In the genomic region with DNA sequence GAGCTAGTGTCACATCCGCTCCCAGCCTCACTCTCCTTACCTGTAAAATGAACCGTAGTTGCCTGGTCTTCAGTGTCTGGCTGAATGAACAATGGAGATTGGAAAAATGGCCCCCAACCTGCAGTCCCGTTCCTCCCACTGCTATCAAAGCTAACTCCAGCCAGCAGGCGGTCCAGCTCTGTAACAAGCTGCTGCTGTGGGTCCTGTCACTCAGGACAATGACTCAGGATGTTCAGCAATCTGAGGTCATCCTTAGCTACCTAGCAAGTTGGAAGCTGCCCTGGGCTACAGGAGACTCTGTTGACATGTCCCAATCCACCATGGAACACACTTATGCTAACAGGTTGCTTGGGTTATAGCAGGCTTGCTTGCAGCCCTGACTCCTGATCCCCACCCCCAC, we compare ENCODE assay signal across 26 mouse cellular contexts. TPM values are rescaled to one million over a fixed set of nuclear protein-coding genes. Genes with fewer than 3 reads are reported as not detected.
"Had no signal": no experiment of that assay in that cellular context is flagged by ENCODE, and none has a peak within 500 bp of the region (broad histone marks: within the 10 kb centered on the region; RNA-seq: fewer than 3 reads in every experiment).

No protein-coding gene starts in this region.

- H3K27ac ChIP-seq: kidney, embryonic 15.5 days; left cerebral cortex, adult 2 months; liver, embryonic 12.5 days; liver, embryonic 15.5 days; midbrain, embryonic 12.5 days; midbrain, embryonic 15.5 days; neural tube, embryonic 12.5 days; neural tube, embryonic 15.5 days; stomach, embryonic 15.5 days had no signal

- DNase-seq: kidney, adult 8-10 months; kidney, postnatal 10 days; kidney, postnatal 36 days; layer of hippocampus, postnatal 36 days; lung, adult 18-20 months; lung, postnatal 14 days; lung, postnatal 4 days; right cerebral cortex, postnatal 25 days; spleen, adult 18-20 months; thymus, postnatal 25 days had no signal

- H3K4me1 ChIP-seq: liver, embryonic 12.5 days; liver, embryonic 15.5 days; midbrain, embryonic 15.5 days; neural tube, embryonic 12.5 days; neural tube, embryonic 15.5 days; stomach, embryonic 15.5 days had no signal

- H3K36me3 ChIP-seq: kidney, embryonic 15.5 days; liver, embryonic 12.5 days; liver, embryonic 15.5 days; midbrain, embryonic 12.5 days; midbrain, embryonic 15.5 days; neural tube, embryonic 12.5 days; neural tube, embryonic 15.5 days; stomach, embryonic 15.5 days had no signal

- H3K9me3 ChIP-seq: kidney, embryonic 15.5 days; liver, embryonic 12.5 days; liver, embryonic 15.5 days; midbrain, embryonic 12.5 days; midbrain, embryonic 15.5 days; neural tube, embryonic 12.5 days; neural tube, embryonic 15.5 days; stomach, embryonic 15.5 days had no signal

- ATAC-seq: liver, embryonic 12.5 days; midbrain, embryonic 15.5 days had no signal

- H3K4me3 ChIP-seq: kidney, embryonic 15.5 days; left cerebral cortex, adult 2 months; liver, embryonic 12.5 days; liver, embryonic 15.5 days; midbrain, embryonic 12.5 days; midbrain, embryonic 15.5 days; neural tube, embryonic 12.5 days; neural tube, embryonic 15.5 days; stomach, embryonic 15.5 days had no signal

- H3K9ac ChIP-seq: kidney, embryonic 15.5 days; liver, embryonic 12.5 days; liver, embryonic 15.5 days; midbrain, embryonic 12.5 days; midbrain, embryonic 15.5 days; neural tube, embryonic 12.5 days; neural tube, embryonic 15.5 days; stomach, embryonic 15.5 days had no signal

RNA-seq across cellular contexts. Expression of gene Fgf15, which starts 23.2 kb away (rescaled TPM):
- total RNA-seq: layer of hippocampus, adult 8-10 months; layer of hippocampus, postnatal 10 days; layer of hippocampus, postnatal 36 days; left cerebral cortex, adult 2 months; left cerebral cortex, postnatal 10 days; left cerebral cortex, postnatal 36 days; megakaryocyte progenitor cell, adult 5-6 weeks had no signal
- polyA plus RNA-seq: liver, embryonic 12.5 days; liver, embryonic 15.5 days; lung, embryonic 16.5 days had no signal

RNA-seq across cellular contexts. Expression of gene Fgf4, which starts 26.0 kb away (rescaled TPM):
- total RNA-seq: layer of hippocampus, adult 8-10 months; layer of hippocampus, postnatal 10 days; layer of hippocampus, postnatal 36 days; left cerebral cortex, adult 2 months; left cerebral cortex, postnatal 10 days; left cerebral cortex, postnatal 36 days; megakaryocyte progenitor cell, adult 5-6 weeks had no signal
- polyA plus RNA-seq: kidney, embryonic 15.5 days; liver, embryonic 12.5 days; liver, embryonic 15.5 days; lung, embryonic 16.5 days; midbrain, embryonic 12.5 days; midbrain, embryonic 15.5 days; neural tube, embryonic 15.5 days; stomach, embryonic 15.5 days had no signal

RNA-seq across cellular contexts. Expression of gene Fgf3, which starts 35.3 kb away (rescaled TPM):
- total RNA-seq: layer of hippocampus, postnatal 10 days; layer of hippocampus, postnatal 36 days had no signal
- polyA plus RNA-seq: limb, embryonic 11.5 days; lung, embryonic 16.5 days; stomach, embryonic 15.5 days had no signal
